Mouse (Mus musculus) myocyte (in vitro differentiated cells): ENCODE data around the gene Stk39. TPM values are rescaled to one million over a fixed set of nuclear protein-coding genes. Genes with fewer than 3 reads are reported as not detected.

Experiments
- H3K27me3 ChIP-seq: one replicate; pipeline ENCODE4 v1.6.1; 2011; ENCODE audit not compliant: control insufficient read depth, insufficient read depth, insufficient read length
- H3K36me3 ChIP-seq: one replicate; pipeline ENCODE4 v1.6.1; 2011; ENCODE audit not compliant: control insufficient read depth, insufficient read depth
- H3K4me2 ChIP-seq: one replicate; pipeline ENCODE4 v1.6.1; 2011; ENCODE audit warnings: low read depth, control low read depth
- H3K4me3 ChIP-seq: one replicate; pipeline ENCODE4 v1.5.1; 2011; ENCODE audit warnings: mild to moderate bottlenecking, control low read depth, moderate library complexity
- H3K79me2 ChIP-seq: one replicate; pipeline ENCODE4 v1.6.1; 2011; ENCODE audit not compliant: control insufficient read depth, insufficient read depth
- H3ac ChIP-seq: one replicate; pipeline ENCODE4 v1.6.1; 2011; ENCODE audit not compliant: control insufficient read depth, insufficient read length
- CEBPB ChIP-seq: IDR thresholded peaks from 2 replicates; pipeline ENCODE4 v1.6.1; 2011; ENCODE audit warnings: mild to moderate bottlenecking, moderate library complexity; ENCODE audit not compliant: poor library complexity, insufficient read depth, severe bottlenecking
- E2F4 ChIP-seq: IDR thresholded peaks from one replicate; pipeline ENCODE4 v1.6.1; 2011; ENCODE audit warnings: mild to moderate bottlenecking, control low read depth, moderate library complexity; ENCODE audit not compliant: insufficient read depth
- MAX ChIP-seq: IDR thresholded peaks from one replicate; pipeline ENCODE4 v1.6.1; 2011; ENCODE audit warnings: low read depth, mild to moderate bottlenecking, control low read depth
- MYOD1 ChIP-seq, 3 experiments: IDR thresholded peaks; one replicate each; pipeline ENCODE4 v1.6.1; 2011; ENCODE audit warnings: control low read depth in 2 of 3, low read depth in 2 of 3, mild to moderate bottlenecking in 2 of 3, moderate library complexity in 1 of 3; ENCODE audit not compliant: insufficient read length in 2 of 3, control insufficient read depth in 1 of 3
- MYOG ChIP-seq, 3 experiments: IDR thresholded peaks; one replicate each; pipeline ENCODE4 v1.6.1; 2011; ENCODE audit warnings: control low read depth in 2 of 3, low read depth in 2 of 3, mild to moderate bottlenecking in 2 of 3; ENCODE audit not compliant: insufficient read length in 2 of 3, control insufficient read depth in 1 of 3, insufficient read depth in 1 of 3
- POLR2A ChIP-seq: IDR thresholded peaks from one replicate; pipeline ENCODE4 v1.6.1; 2011; ENCODE audit warnings: low read depth, mild to moderate bottlenecking, control low read depth, moderate library complexity; ENCODE audit not compliant: insufficient read length
- POLR2AphosphoS2 ChIP-seq: IDR thresholded peaks from one replicate; pipeline ENCODE4 v1.6.1; 2011; ENCODE audit warnings: low read depth, control low read depth; ENCODE audit not compliant: insufficient read length
- REST ChIP-seq: IDR thresholded peaks from one replicate; pipeline ENCODE4 v1.6.1; 2011; ENCODE audit warnings: mild to moderate bottlenecking, control low read depth, moderate library complexity; ENCODE audit not compliant: insufficient read depth, insufficient read length
- SRF ChIP-seq: IDR thresholded peaks from one replicate; pipeline ENCODE4 v1.6.1; 2011; ENCODE audit warnings: low read depth; ENCODE audit not compliant: control insufficient read depth, insufficient read length
- TCF12 ChIP-seq: IDR thresholded peaks from one replicate; pipeline ENCODE4 v1.6.1; 2011; ENCODE audit warnings: mild to moderate bottlenecking, control low read depth; ENCODE audit not compliant: poor library complexity, insufficient read depth, severe bottlenecking
- TCF3 ChIP-seq: IDR thresholded peaks from one replicate; pipeline ENCODE4 v1.6.1; 2011; ENCODE audit warnings: low read depth, control low read depth; ENCODE audit not compliant: insufficient read length
- USF1 ChIP-seq: IDR thresholded peaks from one replicate; pipeline ENCODE4 v1.6.1; 2011; ENCODE audit warnings: low read depth, mild to moderate bottlenecking, control low read depth, moderate library complexity
- polyA plus RNA-seq: library from polyadenylated mRNA; unstranded; fragments of >200 nt; fragmentation: generic; extraction: Trizol; gene quantifications from one replicate; pipeline ENCODE4 v1.2.1, GENCODE M21; 2012; ENCODE audit warnings: missing spikeins

Stk39 gene
- polyA plus RNA-seq, 1 experiment, result 4.7 TPM

- TF ChIP-seq USF1 (no peak), POLR2A (no peak), MAX (no peak), MYOG (IDR thresholded peaks at IDR 0.05; ENCODE audit: control insufficient read depth in 1 of 3, insufficient read depth in 1 of 3, insufficient read length in 2 of 3, low read depth in 2 of 3) (no peak), REST (no peak), CEBPB (no peak), POLR2AphosphoS2 (no peak), TCF3 (no peak), E2F4 (no peak)
- no peak overlapping the region for H3ac ChIP-seq
- no peaks in the 10 kb centered on the region for H3K27me3 ChIP-seq
- no peaks in the 10 kb centered on the region for H3K36me3 ChIP-seq
- H3K79me2 ChIP-seq, result no peaks in the 10 kb centered on the region
- no peak overlapping the region for H3K4me3 ChIP-seq
- H3K4me2 ChIP-seq, result no peak overlapping the region
These were observed 105.2 kb downstream of the Stk39 start for GRCm38 (mm10) chr2:68366897-68367193.

- H3K79me2 ChIP-seq, result no peaks in the 10 kb centered on the region
- H3K27me3 ChIP-seq, result no peaks in the 10 kb centered on the region
- no peak overlapping the region for H3ac ChIP-seq
- H3K36me3 ChIP-seq, result no peaks in the 10 kb centered on the region
- TF ChIP-seq MYOG (IDR thresholded peaks at IDR 0.05; ENCODE audit: control insufficient read depth in 1 of 3, insufficient read depth in 1 of 3, insufficient read length in 2 of 3, low read depth in 2 of 3), result no peak
- TF ChIP-seq USF1, result no peak
- TF ChIP-seq POLR2AphosphoS2, result no peak
- no peak for TF ChIP-seq SRF
- no peak for TF ChIP-seq MYOD1 (IDR thresholded peaks at IDR 0.05; ENCODE audit: control insufficient read depth in 1 of 3, insufficient read length in 2 of 3, low read depth in 2 of 3)
- no peak for TF ChIP-seq CEBPB
- TF ChIP-seq MAX, result no peak
- H3K4me3 ChIP-seq, result no peak overlapping the region
- no peak overlapping the region for H3K4me2 ChIP-seq
These were observed 105.8 kb downstream of the Stk39 start for GRCm38 (mm10) chr2:68366091-68366896.

GRCm38 (mm10) chr2:68365504-68365903, 106.6 kb downstream of the Stk39 start:
- no peak overlapping the region for H3ac ChIP-seq
- no peaks in the 10 kb centered on the region for H3K36me3 ChIP-seq
- H3K4me3 ChIP-seq, result no peak overlapping the region
- H3K79me2 ChIP-seq, result no peaks in the 10 kb centered on the region
- TF ChIP-seq TCF3 (no peak), POLR2AphosphoS2 (no peak), SRF (no peak), REST (no peak), MAX (no peak), E2F4 (no peak), MYOG (IDR thresholded peaks at IDR 0.05; ENCODE audit: control insufficient read depth in 1 of 3, insufficient read depth in 1 of 3, insufficient read length in 2 of 3, low read depth in 2 of 3) (no peak), CEBPB (no peak), MYOD1 (IDR thresholded peaks at IDR 0.05; ENCODE audit: control insufficient read depth in 1 of 3, insufficient read length in 2 of 3, low read depth in 2 of 3) (no peak), USF1 (no peak)
- no peak overlapping the region for H3K4me2 ChIP-seq
- no peaks in the 10 kb centered on the region for H3K27me3 ChIP-seq

GRCm38 (mm10) chr2:68364181-68364900, 107.7 kb downstream of the Stk39 start:
- no peak for TF ChIP-seq REST
- TF ChIP-seq MYOD1 (IDR thresholded peaks at IDR 0.05; ENCODE audit: control insufficient read depth in 1 of 3, insufficient read length in 2 of 3, low read depth in 2 of 3), result no peak
- no peak for TF ChIP-seq TCF12
- TF ChIP-seq POLR2AphosphoS2, result no peak
- no peak for TF ChIP-seq TCF3
- Histone ChIP-seq H3K4me2 (no peak overlapping the region), H3ac (no peak overlapping the region), H3K36me3 (no peaks in the 10 kb centered on the region), H3K27me3 (no peaks in the 10 kb centered on the region), H3K4me3 (no peak overlapping the region), H3K79me2 (no peaks in the 10 kb centered on the region)

- no peak for TF ChIP-seq E2F4
- no peak for TF ChIP-seq MYOD1 (IDR thresholded peaks at IDR 0.05; ENCODE audit: control insufficient read depth in 1 of 3, insufficient read length in 2 of 3, low read depth in 2 of 3)
- no peak for TF ChIP-seq TCF3
- no peak for TF ChIP-seq TCF12
- TF ChIP-seq MAX, result no peak
- no peak for TF ChIP-seq SRF
- no peak for TF ChIP-seq USF1
- no peak for TF ChIP-seq POLR2AphosphoS2
- no peak for TF ChIP-seq MYOG (IDR thresholded peaks at IDR 0.05; ENCODE audit: control insufficient read depth in 1 of 3, insufficient read depth in 1 of 3, insufficient read length in 2 of 3, low read depth in 2 of 3)
- no peak for TF ChIP-seq POLR2A
- TF ChIP-seq REST, result no peak
- Histone ChIP-seq H3K36me3 (no peaks in the 10 kb centered on the region), H3ac (no peak overlapping the region), H3K27me3 (no peaks in the 10 kb centered on the region), H3K4me3 (no peak overlapping the region), H3K4me2 (no peak overlapping the region), H3K79me2 (no peaks in the 10 kb centered on the region)
These were observed 108.9 kb downstream of the Stk39 start for GRCm38 (mm10) chr2:68363159-68363558.
